Mouse (Mus musculus): Measurements from ENCODE around the gene Sp7. TPM values are rescaled to one million over a fixed set of nuclear protein-coding genes. Genes with fewer than 3 reads are reported as not detected.

Sp7 gene
- 1.7 and 2.3 TPM in 2 replicates for polyA plus RNA-seq (2012; rRNA removed)

DNA sequence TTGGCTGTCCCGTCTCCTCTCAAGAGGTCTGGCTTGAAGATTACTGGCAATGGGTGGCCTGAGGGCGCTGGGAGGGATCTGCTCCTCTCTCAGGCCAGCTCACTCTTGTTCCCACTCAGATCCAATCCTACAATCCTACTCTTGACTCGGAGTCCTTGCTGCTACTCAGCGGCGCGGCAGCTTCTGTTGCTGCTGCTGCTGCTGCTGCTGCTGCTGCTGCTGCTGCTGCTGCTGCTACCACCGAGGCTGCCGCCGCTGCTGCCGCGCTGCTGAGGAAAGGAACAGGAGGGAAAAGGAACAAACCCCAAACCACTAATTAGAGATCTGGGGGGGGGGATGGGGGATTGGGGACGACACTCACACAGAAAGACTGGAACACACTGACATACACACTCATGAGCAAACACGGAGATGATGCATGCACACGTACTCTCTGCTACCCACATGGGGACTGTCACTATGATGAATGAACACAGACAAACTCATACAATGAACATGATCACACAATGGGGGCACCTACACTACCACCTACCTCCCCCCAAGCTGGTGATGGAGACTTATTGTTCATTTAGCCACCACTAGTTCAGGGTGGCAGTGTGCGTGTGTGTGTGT is at the start of gene Sp7:
TSS of gene Sp7 (minus strand) at position 450 of the 612 bp plus-strand sequence.

DNA sequence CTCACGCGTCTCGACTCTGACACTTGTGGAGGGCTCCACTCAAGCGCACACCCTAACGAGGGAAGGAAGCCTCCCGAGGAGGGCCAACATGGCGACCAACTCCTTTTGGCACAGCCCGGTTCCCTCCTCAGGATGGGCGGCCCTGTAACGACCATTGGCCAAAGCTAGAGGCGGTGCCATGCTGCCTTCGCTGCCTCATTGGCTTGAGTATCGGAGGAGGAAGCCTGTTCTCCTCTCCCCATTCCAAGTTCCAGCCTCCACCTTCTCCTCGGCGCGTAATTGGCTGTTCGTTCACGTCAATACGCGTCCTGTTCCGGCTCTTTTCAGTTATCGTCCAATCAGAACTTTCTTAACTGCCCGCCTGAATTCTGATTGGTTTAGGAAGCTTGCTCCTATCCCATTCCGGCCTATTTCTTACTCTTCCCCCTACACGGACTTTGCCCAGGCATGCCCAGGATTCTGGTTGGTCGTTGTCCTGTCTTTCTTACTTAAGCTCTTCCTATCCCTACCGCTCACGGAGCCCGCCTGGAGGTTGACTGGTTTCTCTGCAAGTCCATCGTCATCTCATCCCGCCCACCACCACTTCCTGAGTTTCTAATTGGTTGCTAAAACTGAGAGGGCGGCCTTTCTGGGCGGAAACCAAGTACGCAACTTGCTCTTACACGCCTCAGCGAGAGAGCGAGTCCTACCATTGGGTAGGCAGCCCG is 38.7 kb upstream of the Sp7 start, which contains the start of gene Sp1:
TSS of gene Sp1 (plus strand) at position 655 of the 707 bp plus-strand sequence.

DNA sequence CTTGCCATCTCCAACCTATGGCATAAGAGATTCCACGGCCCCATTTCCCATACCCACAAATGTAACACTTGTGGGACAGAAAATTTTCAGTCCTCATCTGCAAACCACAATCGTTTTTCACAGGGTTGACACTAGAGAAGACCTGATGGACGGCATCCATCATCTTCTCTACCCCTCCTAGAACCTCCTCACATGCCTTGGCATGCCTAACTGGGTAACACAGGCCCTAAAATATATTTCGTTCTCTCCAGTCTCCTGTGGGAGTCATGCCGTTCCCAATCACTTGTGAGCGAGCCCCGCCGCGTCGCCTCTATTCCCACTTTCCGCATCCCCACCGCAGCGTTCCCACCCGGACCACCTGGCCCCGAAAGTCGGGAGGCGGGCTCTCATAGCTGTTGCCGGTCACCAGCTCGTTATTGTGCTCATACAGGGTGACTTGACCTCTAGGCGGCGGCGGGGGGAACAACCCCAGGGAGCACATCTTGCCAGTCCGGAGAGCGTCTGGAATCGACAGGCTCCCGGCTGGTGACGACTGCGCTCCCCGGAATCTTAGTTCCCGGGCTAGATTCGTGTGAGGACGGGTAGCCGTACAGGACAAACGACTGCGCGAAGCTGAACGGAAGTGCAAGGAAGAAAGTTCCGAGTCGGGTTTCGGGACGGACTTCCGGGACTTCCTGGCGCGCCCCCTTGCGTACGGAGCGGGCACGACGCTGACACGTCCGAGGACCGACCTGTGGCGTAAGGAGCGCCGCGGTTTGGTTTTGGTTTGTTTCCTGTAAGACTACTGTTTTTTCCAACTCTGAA is 16.6 kb downstream of the Sp7 start, which contains the start of gene Aaas:
TSS of gene Aaas (minus strand) at position 634 of the 804 bp plus-strand sequence.

DNA sequence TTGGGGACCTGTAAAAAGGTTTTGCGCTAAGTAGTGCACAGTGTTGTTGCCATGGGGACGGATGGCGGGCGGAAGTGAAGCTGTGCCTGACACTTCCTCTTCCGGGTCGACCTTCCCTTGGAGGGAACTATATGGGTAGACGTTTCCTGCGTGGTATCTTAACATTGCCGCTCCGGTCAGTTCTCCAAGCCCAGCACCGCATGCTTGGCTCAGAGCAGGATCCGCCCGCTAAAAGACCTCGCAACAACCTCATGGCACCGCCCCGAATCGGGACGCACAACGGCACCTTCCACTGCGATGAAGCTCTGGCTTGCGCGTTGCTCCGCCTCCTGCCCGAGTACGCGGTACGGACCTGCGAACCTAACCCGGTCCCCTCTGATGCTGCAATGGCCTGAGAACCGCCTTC is 35.4 kb downstream of the Sp7 start, which contains the start of gene Myg1:
TSS of gene Myg1 (plus strand) at position 100 of the 406 bp plus-strand sequence.

DNA sequence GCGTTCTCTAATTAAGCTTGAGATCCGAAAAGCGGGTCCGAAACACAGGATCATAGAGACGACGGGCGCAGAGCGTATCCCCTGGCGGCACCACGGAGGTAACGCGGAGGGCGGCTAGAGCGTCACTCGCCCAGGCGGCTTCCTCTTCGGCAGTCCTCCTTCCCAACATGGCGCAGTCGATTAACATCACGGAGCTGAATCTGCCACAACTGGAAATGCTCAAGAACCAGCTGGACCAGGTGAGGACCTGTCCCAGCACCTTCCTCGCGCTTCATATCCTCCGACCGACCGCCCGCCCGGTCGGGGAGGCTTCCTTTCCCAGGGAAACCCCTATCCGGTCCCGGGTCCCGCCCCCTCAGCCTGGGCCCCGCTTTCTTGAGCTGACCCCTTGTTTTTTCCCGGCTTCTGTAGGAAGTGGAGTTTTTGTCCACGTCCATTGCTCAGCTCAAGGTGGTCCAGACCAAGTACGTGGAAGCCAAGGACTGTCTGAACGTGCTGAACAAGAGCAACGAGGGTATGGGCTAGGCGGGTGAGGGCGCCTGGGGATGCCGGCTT is 40.9 kb downstream of the Sp7 start, which contains the start of gene Pfdn5:
TSS of gene Pfdn5 (plus strand) at position 95 of the 555 bp plus-strand sequence.

Other genes with a start within 250 kb of the Sp7 start
- gene Spryd3, start 230.9 kb downstream of the Sp7 start, polyA plus RNA-seq (2012; rRNA removed), result 41.3 and 46.7 TPM in 2 replicates
- 333 and 349 TPM in 2 replicates for gene Igfbp6, start 222.8 kb downstream of the Sp7 start, polyA plus RNA-seq (2012; rRNA removed)
- gene Soat2, start 216.7 kb downstream of the Sp7 start, polyA plus RNA-seq (2012; rRNA removed), result 2.1 and 2.9 TPM in 2 replicates
- gene Zfp740, start 163.9 kb downstream of the Sp7 start, polyA plus RNA-seq (2012; rRNA removed), result 33.0 and 35.9 TPM in 2 replicates
- gene Csad, start 162.5 kb downstream of the Sp7 start, polyA plus RNA-seq (2012; rRNA removed), result 137 and 169 TPM in 2 replicates
- gene Itgb7, start 135.2 kb downstream of the Sp7 start, polyA plus RNA-seq (2012; rRNA removed), result 5.7 and 6.7 TPM in 2 replicates
- gene Rarg, start 109.7 kb downstream of the Sp7 start, polyA plus RNA-seq (2012; rRNA removed), result 57.9 and 65.1 TPM in 2 replicates
- gene Gm9918, start 96.6 kb downstream of the Sp7 start, polyA plus RNA-seq (2012; rRNA removed), result 0.77 and 1.0 TPM in 2 replicates
- gene Mfsd5, start 87.7 kb downstream of the Sp7 start, polyA plus RNA-seq (2012; rRNA removed), result 119 and 129 TPM in 2 replicates
- 12.0 and 16.4 TPM in 2 replicates for gene Espl1, start 70.9 kb downstream of the Sp7 start, polyA plus RNA-seq (2012; rRNA removed)
- gene Pfdn5, start 41.1 kb downstream of the Sp7 start, polyA plus RNA-seq (2012; rRNA removed), result 77.8 and 110 TPM in 2 replicates
- 58.9 and 73.8 TPM in 2 replicates for gene Myg1, start 35.5 kb downstream of the Sp7 start, polyA plus RNA-seq (2012; rRNA removed)
- gene Aaas, start 16.4 kb downstream of the Sp7 start, polyA plus RNA-seq (2012; rRNA removed), result 44.6 and 50.1 TPM in 2 replicates
- gene Sp1, start 39.0 kb upstream of the Sp7 start, polyA plus RNA-seq (2012; rRNA removed), result 19.1 and 23.3 TPM in 2 replicates
- 150 and 164 TPM in 2 replicates for gene Amhr2, start 78.2 kb upstream of the Sp7 start, polyA plus RNA-seq (2012; rRNA removed)
- gene Prr13, start 91.8 kb upstream of the Sp7 start, polyA plus RNA-seq (2012; rRNA removed), result 105 and 108 TPM in 2 replicates
- gene Pcbp2, start 103.4 kb upstream of the Sp7 start, polyA plus RNA-seq (2012; rRNA removed), result 416 and 676 TPM in 2 replicates
- not detected in 2 replicates for gene Gm10337, start 136.5 kb upstream of the Sp7 start, polyA plus RNA-seq (2012; rRNA removed)
- 19.0 and 19.6 TPM in 2 replicates for gene Map3k12, start 149.9 kb upstream of the Sp7 start, polyA plus RNA-seq (2012; rRNA removed)
- 89.7 and 90.4 TPM in 2 replicates for gene Tarbp2, start 151.0 kb upstream of the Sp7 start, polyA plus RNA-seq (2012; rRNA removed)
- 3.8 and 4.0 TPM in 2 replicates for gene Npff, start 157.8 kb upstream of the Sp7 start, polyA plus RNA-seq (2012; rRNA removed)

All from ovary, adult 2 months (tissue).